Mouse (Mus musculus): ENCODE measurements around the gene Ciao2b.

DNA sequence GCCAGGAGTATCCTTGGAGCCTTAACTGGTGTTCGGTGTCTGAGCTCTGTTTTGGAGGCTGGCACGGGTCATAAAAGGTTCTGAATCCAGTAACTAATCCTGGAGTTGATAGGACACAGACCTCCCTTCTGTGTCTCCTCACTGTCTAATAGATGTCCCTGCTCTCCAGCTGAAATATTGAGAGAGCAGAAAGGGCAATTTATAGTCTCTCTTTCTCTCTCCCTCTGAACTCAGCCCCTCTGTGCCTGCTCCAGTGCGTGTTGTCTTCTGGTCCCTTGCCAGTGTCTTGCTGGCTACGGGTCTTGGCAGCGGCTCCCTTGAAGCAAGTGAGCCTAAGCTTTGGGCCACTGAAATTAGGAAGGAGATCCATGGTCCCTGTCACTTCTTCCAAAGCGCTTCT, 44.1 kb downstream of the Ciao2b start:
- TF ChIP-seq HCFC1 (IDR thresholded peaks at IDR 0.05; ENCODE audit: low read depth, low read length): no peak
- no peak for TF ChIP-seq ZMIZ1 (IDR thresholded peaks at IDR 0.05; ENCODE audit: low read depth, low read length)
- TF ChIP-seq CTCF (conservative IDR thresholded peaks at IDR 0.05 in 1 of 2, IDR thresholded peaks at IDR 0.05 in 1 of 2; ENCODE audit: low read depth in 2 of 2, low read length in 2 of 2): no peak
- TF ChIP-seq MXI1 (IDR thresholded peaks at IDR 0.05; ENCODE audit: low read depth, low read length): no peak
- TF ChIP-seq CHD1 (IDR thresholded peaks at IDR 0.05; ENCODE audit: low read depth, low read length): no peak
- TF ChIP-seq ZC3H11A (IDR thresholded peaks at IDR 0.05; ENCODE audit: low read depth, low read length): no peak
- no peak for TF ChIP-seq E2F4 (IDR thresholded peaks at IDR 0.05; ENCODE audit: insufficient replicate concordance, low read depth, low read length)
- no peak for TF ChIP-seq TCF12 (IDR thresholded peaks at IDR 0.05; ENCODE audit: low read depth, low read length)
- no peak for TF ChIP-seq POLR2A (IDR thresholded peaks at IDR 0.05; ENCODE audit: low read depth, low read length)

All from CH12.LX (cell line).